Mouse (Mus musculus) urinary bladder, adult 18-20 months (tissue): ENCODE measurements around the gene Sgms1.
"Not testable (repeated sequence)": the region's sequence is repeated elsewhere in the genome, so short reads cannot be mapped to it uniquely, and the experiment has no call there.

Experiments
- DNase-seq, 2 experiments: peaks; one replicate each; pipeline ENCODE4 v3.0.0; 2022; ENCODE audit warnings: low spot score in 2 of 2, mixed read lengths in 2 of 2

Sgms1 gene

DNA sequence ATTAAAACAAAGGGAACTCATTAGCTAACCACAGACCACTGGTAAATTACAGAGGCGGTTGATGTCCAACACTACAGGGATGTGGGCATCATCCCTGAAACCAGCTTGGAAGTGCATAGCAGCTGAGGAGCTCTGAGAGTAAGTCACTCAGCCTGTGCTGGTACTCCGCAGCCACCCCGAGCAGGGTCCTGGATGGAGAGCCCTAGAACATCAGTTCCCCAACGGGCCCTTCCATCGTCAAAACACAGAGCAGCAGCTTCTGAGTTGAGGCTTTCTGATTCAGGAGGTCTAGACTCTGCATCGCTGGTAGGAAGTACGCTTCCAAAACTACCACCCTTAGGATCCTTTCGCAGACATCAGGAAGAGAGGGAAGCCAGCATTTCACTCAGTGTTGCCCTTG lies 5.8 kb downstream of the Sgms1 start:
- no peak for DNase-seq

DNA sequence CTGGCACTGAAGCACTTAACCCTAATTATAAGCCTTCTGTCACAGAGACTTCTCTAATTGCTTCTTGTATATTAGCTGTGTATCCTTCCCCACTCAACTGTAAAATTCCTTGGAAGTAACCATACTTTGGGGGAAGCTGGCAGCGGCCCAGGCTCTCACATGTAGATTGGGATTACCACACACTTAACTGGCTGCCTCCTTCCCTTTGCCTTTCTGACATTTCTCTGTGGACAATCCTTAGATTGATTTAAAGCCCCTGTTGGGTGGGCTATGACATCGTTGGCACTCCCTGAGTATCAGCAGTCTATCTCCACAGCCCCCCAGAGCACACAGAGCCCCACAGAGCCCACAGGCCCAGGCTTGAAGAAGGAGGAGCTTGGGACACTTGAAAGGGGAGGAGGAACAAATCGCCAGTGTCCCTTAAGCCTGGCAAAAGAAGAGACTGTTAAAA lies 8.0 kb downstream of the Sgms1 start:
- DNase-seq: no peak

DNA sequence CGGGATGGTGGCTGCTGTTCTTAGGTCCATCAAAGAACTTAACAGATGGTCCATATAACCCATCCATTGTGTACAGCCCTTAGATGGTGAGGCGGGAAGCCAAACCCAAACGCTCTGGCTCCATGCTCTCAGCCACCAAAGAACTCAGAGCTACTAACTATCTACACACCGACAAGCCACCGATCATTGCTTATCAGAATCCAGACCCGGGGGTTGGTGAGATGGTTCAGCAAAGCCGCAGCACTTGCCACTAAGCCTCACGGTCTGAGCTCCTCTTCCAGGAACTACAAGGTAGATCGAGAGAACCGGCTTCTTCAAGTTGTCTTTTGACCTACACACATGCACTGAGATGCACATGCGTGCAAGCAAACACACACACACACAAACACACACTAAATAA lies 8.8 kb downstream of the Sgms1 start:
- DNase-seq: no peak

DNA sequence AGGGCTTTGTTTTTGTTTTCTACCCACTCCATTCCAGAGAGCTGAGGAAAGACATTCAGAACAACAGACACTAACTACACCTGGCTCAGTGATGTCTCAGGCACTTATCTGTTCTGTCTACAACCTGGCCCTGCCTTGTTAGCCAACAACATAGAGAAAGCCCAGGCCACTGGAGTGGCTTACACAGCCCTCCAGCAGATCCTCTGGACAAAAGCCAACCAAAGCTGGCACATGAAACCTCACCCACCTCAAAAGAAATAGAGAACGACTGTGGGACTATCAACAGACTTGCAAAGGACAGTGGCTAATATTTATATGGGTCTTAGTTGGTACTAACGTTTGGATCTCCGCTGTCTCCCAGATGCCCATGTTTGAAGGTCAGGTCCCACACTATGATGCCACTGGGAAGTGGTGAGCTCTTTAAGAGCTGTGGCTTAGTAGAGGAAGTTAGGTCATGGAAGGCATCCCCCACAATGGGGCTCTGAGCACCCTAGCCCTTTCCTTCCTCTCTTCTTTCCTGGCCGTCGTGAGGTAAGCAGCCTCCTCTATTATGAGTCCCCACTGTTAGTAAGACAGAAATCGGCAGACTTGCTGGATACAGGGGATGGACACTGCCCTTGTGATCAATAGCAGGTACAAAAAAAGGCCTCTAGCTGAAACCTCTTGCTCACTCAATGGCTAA lies 10.1 kb downstream of the Sgms1 start:
- no peak for DNase-seq

DNA sequence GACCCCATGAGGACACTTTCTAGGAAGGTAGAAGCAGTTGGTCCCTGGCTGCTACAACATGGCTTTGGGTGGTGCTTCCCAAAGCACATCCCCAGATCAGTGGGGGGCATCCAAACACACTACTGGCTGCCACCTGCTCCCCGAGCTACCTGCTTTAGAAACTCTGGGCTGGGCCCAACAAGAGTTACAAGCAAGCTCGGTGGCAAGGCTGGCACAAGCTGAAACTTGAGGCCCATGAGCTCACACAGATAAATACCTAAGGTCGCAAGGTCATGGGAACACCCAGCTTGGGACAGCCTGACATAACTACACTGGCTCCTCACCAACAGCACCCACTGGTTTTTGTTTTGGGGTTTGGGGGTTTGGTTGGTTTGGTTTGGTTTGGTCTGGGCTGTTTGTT lies 10.9 kb downstream of the Sgms1 start:
- no peak for DNase-seq

DNA sequence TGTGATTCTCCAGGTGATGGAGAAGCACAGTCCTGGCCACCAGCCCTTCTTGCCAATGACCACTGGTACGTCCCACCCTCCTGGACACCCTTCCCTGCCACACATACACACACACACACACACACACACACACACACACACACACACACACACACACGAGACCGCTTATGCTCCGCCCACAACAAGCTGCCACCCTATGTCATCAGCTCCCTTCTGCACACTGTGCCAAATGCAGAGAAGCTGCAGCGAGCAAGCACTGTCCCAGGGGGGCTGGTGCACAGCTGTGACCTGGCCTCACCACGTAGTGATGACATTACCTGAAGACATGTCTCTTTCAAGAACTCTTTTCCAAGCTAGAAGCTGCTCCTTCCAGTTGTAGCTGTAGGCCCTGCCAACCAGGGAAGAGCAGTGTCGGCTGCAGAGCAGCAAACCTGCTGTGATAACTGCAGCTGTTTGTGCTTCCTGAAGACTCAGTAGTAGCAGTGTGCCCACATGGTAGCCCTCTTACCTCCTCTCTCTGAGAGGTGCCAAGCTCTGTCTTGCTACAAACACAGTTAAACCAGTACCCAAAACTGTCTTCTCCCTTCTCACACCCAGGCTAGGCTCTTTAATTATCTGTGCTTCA lies 11.7 kb downstream of the Sgms1 start:
- no peak for DNase-seq

DNA sequence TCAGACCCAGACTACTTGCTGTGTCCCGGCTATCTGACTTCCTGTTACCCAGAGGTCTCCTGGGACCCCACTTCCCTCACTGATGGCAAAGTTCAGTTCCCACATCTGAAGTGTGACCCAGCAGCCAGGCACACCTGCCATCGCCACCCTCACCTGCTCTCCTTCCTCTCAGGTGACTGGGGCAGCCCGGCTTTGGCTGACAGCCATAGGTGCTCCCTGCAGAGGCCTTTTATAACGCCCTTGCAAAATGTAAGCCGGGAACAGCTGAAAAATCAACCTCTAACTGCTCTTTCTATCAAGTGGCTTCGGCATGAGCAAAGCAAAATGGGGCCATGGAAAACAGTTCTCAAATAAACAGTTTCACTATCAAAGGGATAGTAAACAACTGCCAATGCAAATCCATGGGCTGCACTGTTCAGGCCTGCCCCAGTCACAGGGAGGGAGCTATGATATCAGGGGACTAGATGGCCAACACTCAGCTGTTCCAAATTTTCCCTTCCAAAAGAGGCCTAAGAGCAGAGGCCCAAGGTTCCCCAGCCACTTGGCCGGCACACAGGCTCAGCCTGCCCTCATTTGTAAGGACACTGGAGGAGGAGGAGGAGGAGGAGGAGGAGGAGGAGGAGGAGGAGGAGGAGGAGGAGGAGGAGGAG lies 12.5 kb downstream of the Sgms1 start:
- no peak for DNase-seq

DNA sequence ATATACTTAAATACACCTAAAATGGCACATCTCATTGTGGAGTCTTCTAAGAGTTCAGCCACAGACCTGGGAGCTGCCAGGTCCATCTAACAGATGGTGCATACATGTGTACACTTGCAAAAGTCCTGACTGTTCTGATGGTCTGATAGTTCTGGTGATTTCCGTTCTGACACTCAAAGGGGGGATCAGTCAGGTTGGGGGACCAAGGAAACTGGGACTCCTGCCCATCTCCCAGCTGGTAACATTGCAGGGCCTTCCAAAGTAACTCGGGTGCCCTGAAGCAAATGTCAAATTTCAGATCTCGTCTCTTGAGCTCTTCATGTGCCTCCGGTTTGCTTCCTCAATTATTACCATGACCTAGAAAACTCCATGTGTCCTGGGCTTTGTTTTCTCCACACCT lies 13.5 kb downstream of the Sgms1 start:
- no peak for DNase-seq

DNA sequence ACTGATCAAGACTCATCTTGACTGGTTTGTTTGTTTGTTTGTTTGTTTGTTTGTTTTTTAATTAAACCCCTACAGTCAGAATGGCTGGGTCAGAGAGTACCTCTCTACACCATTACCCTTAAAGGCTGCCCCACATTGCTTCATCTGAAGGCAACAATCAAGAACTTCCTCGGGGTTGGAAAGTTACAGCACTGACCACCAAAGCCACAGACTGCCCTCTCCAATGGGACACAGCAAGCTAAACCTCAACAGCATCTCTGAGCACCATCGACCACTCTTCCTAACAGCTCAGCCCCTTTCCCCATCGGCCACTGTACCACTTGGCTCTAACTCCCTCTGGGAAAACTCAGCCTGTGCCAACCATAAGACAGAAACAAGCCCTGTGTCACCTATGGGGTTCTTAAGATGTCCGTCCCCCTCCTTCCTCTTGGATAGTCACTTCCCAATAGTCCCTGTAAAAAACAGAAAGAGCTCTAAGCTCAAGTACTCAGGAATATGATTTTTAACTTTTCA lies 14.0 kb downstream of the Sgms1 start:
- DNase-seq: no peak

DNA sequence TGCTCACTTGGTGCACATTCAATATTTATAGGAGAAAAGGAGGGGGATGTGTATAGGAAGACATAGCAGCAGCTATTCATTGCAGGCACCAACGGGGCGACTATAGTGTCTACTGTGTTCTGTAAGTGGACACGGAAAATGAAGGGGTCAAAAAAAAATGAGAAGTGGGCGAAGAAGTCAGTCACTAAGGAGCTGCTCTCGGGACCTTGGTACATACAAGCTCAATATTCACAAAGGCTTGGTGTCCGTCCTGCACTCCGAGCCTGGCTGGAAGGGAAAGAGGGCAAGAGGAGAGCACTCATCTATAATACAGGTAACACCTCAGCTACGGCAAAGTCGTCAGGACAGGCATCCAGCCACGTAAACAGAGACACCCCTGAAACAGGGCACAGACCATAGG lies 14.8 kb downstream of the Sgms1 start:
- DNase-seq: no peak

DNA sequence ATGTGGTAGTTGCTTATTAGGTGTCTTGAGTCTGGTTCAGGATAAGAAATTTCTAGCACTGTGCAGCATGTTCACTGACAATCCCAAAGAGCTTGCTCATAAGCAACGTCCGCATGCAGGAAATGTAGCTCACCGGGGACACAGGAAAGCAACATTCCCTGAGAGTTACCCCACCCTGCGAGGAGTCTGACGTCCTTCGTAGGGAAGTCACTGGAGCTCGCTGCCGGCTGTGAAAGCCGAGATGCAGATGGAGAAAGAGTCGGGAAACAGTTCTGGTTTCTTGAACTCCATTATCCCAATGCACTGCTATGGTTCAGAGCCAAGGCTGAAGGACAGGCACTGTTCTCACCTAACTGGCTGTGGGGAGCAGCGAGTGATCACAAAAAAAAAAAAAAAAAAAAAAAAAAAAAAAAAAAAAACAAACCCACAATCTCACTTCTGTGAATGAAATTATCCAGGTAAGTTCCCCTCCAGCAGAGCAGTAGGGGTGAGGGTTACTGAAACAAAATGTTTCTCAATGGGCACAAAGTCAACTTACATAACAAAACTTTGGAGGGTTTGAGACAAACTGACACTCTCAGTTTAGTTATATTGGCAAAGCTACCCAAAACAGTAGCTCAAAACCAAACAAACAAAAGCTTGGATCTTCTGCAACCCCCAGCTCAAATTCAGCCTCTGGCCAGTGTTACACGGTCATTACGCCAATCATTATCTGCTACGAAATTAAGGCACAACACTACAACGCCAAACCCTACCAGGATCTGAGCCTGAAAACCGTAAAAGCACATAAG lies 15.5 kb downstream of the Sgms1 start:
- DNase-seq: no peak

DNA sequence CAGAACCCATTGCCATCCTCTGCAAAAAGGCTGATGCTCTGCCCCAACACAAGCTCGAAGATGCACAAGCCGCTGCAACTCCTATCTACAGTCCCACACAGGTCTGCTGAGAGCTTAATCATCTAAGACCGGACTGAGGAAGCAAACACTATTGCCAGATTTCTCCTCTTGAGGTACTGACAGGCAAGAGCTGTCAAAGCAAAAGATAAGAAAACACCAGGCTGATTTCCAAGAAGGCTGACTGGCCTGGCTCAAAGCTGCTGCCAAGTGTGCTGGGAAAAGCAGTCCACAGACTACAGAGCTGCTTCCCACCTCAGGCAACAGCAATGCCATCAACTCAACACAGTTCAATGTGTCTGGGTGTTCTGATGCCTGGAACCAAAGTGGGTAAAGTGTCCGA lies 17.1 kb downstream of the Sgms1 start:
- no peak for DNase-seq

DNA sequence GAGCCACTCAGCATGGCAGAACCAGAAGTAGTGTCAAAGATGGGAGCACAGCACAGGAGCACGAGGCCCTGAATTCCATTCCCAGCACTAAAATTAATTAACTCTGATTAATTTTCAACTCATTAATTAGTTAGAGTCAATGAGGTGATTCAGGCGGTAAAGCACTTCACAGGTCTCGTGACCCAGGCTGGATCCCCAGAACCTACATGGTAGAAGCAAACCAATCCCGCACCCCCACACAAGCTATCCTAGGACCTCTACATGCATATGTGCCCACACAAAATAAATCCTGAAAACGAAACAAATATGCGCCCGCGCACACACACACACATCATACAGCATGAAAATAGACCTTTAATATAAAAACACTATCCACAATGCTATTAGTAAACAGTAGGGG lies 22.2 kb downstream of the Sgms1 start:
- DNase-seq: no peak

DNA sequence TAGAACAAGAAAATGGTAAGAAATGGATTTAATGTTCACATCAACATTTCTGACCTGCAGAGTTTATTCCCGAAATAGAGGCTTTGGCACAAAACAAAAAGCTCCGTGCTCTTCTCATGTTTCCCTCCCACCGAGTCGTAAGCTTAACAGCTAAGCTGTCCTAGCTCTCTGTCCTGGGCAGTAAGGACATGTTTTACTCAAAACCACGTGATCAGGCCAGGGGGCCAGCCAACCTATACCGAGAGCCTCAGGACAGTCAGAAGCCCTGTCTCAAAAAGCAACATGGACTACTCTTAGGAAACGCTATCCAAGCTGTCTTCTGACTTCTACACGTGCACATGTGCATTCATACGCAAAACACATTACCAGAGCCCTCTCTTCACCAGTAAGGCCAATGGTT lies 23.1 kb downstream of the Sgms1 start:
- no peak for DNase-seq

DNA sequence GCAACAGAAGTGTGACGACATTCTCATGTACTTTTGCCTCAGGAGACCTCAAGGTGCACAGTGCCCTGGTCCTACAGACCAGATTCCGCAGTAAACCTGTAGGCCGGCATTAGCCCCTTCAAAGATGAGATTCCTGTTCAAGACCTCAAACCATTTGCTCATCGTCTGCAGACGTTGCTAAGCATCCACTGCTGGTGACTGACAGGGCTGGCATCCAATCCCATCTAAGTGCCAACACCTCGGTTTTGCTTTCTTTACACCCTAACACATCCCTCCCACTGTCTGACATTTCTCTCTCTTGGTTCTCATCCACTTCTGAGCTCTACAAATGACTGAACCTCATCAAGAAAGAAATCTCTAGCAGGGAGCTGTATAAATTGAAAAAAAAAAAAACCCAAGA lies 24.4 kb downstream of the Sgms1 start:
- DNase-seq: no peak

DNA sequence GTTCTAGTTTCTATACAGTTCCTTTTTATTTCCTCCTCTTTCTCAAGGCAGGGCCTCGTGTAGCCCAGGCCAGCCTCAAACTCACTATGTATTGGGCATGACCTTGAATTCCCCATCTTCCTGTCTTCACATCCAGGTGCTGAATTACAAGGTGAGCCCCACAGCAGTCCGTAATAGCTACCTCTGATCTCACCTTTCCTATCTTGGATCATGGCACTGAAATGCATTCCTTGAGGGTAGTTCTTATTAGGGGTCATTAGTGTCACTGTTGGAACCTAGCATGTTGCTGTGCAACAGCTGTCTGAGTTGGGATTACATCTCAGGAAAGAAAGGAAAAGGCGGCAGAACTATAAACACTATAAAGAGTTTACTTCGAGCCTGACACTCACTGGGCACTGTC lies 25.9 kb downstream of the Sgms1 start:
- no peak for DNase-seq

DNA sequence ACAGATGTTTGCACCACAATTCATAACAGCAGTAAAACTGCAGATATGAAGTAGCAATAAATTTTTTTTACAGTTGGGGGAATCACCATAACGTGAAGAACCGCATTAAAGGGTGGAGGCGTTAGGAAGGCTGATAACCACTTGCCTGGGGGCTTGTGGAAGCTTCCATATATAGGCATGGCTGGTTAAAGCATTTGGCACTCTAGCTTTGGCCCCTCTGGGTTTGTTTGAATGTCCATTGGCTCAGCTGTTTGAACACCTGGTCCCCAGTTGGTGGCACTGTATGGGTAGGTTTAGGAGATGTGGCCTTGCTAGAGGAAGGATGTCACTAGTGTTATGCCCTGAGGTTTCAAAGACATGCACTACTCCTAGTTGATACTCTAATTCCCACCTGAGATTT lies 27.0 kb downstream of the Sgms1 start:
- DNase-seq: no peak

DNA sequence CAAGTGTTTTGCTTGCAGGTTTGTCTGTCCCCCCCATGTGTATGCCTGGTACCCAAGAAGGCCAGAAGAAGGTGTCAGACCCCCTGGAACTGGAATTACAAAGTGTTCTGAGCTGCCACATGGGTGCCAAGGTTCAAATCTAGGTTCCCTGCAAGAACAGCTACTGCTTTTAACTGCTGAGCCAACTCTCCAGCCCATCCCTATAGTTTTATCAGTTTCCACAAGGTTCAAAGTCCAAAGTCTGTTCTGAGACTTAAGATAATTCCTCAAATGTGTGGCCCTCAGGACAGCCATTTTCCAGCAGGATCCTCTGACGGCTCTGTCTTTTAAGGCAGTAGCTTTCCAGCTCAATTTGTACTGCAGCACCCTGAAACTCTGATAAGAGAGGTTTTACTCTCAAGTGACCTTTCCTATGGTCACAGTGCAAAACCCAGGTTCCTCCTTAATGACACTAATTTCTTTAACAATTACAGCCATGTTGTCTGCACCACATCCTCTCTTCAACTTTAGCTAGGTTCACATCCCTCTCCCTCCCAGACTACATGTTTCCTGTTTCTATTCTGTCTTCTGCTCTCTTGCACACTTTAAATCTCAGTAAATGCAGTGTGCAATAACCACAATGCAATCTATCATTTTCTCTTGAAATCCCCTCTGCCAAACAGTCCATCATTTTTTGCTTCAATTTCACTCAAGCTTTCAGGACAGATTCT lies 28.4 kb downstream of the Sgms1 start:
- DNase-seq: no peak

DNA sequence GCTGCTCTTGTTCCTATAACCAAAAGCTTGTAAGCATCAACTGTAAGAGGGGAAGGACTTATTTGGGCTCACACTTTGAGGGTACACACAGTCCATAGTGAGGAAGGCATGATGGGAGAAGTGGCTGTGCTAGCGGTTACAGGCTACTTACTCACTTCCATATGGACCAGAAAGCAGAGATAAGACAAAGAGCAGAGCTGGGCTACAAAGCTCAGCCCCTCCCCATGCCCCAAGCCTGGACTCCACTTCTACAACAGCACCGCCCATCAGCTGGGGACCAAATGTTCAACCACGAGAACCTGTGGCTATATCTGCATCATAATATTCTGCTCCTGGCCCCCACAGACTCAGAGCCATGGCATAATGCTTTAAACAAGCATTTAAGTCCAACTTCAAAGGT lies 29.0 kb downstream of the Sgms1 start:
- DNase-seq: no peak

DNA sequence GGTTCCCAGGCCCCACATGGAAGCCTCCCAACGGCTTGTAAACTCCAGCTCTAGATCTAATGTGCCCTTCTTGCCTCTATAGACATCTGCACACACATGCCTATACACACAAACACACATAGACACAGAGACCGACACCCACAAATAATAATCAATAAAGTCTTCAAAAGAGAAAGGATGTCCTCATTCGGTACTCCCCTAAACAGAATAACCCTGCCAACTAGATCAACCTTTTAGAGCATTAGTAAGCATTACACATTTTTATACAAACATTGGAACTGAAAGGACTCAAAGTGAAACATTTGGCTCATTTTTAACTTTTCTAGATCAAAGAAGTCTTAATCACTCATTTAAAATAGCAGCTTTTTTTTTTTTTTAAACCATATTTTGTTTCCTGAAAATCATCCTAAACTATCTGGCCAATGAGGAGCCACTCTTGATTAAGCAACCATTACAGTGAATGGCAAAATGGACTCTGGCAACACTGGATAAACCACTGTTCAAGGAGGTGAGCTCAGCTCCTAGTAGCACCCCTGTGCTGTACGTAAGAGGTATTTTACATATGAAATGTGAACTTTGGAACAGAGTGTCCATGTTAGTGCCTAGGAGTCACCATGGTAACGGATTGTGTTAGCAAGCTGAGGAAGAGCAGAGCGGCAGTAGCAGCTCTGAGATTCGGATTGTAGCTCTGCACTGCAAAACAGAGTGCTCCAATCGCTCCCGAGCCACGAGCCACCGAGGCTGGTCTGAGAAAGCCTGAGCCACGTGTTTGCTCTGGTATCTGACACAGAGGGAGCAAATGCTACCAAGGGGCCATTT lies 30.6 kb downstream of the Sgms1 start:
- no peak for DNase-seq

DNA sequence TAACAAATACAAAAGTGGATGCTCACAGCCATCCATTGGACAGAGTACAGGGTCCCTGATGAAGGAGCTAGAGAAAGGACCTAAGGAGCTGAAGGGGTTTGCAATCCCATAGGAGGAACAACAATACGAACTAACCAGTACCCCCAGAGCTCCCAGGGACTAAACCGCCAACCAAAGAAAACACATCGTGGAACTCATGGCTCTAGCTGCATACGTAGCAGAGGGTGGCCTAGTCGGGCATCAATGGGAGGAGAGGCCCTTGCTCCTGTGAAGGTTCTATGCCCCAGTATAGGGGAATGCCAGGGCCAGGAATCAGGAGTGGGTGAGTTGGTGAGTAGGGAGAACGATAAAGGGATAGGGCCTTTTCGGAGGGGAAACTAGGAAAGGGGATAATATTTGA lies 31.5 kb downstream of the Sgms1 start:
- not testable (repeated sequence) for DNase-seq
